Mouse (Mus musculus) intestine, postnatal 0 days (tissue): ENCODE results near the gene Hist1h2ba. TPM values are rescaled to one million over a fixed set of nuclear protein-coding genes. Genes with fewer than 3 reads are reported as not detected.

Source experiments
- ATAC-seq: fragments of 200-750 bp; cut with Nextera tagmentation; 2 replicates; pipeline ENCODE4 v1.8.0; 2017; ENCODE audit warnings: mild to moderate bottlenecking, moderate TSS enrichment, moderate library complexity
- H3K27ac ChIP-seq: fragments of 300-500 bp; sonication (generic); 2 replicates; pipeline ENCODE4 v1.5.1; 2014; ENCODE audit warnings: mild to moderate bottlenecking, low read depth, low read length, moderate library complexity
- H3K27me3 ChIP-seq: fragments of 300-500 bp; sonication (generic); replicated peaks from 2 replicates; pipeline ENCODE4 v1.6.1; 2014; ENCODE audit warnings: low read length, mixed read lengths; ENCODE audit not compliant: control insufficient read depth, insufficient read depth
- H3K36me3 ChIP-seq: fragments of 300-500 bp; sonication (generic); 2 replicates; pipeline ENCODE4 v1.6.1; 2014; ENCODE audit warnings: mild to moderate bottlenecking, moderate library complexity; ENCODE audit not compliant: control insufficient read depth, insufficient read depth
- H3K4me1 ChIP-seq: fragments of 300-500 bp; sonication (generic); replicated peaks from 2 replicates; pipeline ENCODE4 v1.6.1; 2014; ENCODE audit warnings: antibody characterized with exemption, low read length, mixed read lengths; ENCODE audit not compliant: control insufficient read depth, insufficient read depth
- H3K4me2 ChIP-seq: fragments of 300-500 bp; sonication (generic); replicated peaks from 2 replicates; pipeline ENCODE4 v1.6.1; 2014; ENCODE audit warnings: low read depth, mild to moderate bottlenecking, moderate library complexity
- H3K4me3 ChIP-seq: fragments of 300-500 bp; sonication (generic); 2 replicates; pipeline ENCODE4 v1.5.1; 2014; ENCODE audit warnings: low read depth, low read length
- H3K9ac ChIP-seq: fragments of 300-500 bp; sonication (generic); 2 replicates; pipeline ENCODE4 v1.6.1; 2014; ENCODE audit warnings: mild to moderate bottlenecking, low read depth, low read length
- H3K9me3 ChIP-seq: fragments of 300-500 bp; sonication (generic); 2 replicates; pipeline ENCODE4 v1.6.1; 2016; ENCODE audit warnings: mixed run types; ENCODE audit not compliant: control insufficient read depth
- CTCF ChIP-seq: sonication (generic); IDR thresholded peaks from 2 replicates; pipeline ENCODE4 v1.5.1; 2016; ENCODE audit warnings: low read depth, mild to moderate bottlenecking, control low read depth, antibody characterized with exemption, moderate library complexity
- WGBS: fragments of 180-500 bp; shearing (Covaris S2); extraction: QIAGEN DNeasy Blood & Tissue Kit; methylation state at CpG from one replicate; pipeline ENCODE4 v1.1.7; 2014; 5-methylcytosine and 5-hydroxymethylcytosine counted together
- polyA plus RNA-seq: library from polyadenylated mRNA; unstranded; fragments of >200 nt; fragmentation: Nextera tagmentation; extraction: Ambion mirVana; gene quantifications from 2 replicates; pipeline ENCODE4 v1.2.1, GENCODE M21; 2015

Gene Hist1h2ba
- polyA plus RNA-seq, 1 experiment from 2014 or later: not detected

- Histone ChIP-seq H3K36me3 (no peaks in the 10 kb centered on the region), H3K27ac (peak overlapping the region; percentile 92), H3K4me1 (peaks cover 11% of the 10 kb centered on the region; the same call in 1 of the 2 replicates), H3K27me3 (no peaks in the 10 kb centered on the region), H3K4me2 (peak overlapping the region; percentile 59), H3K9ac (peak overlapping the region; percentile 49), H3K9me3 (no peaks in the 10 kb centered on the region), H3K4me3 (peak overlapping the region; percentile 32)
- 12% methylated on average over 6 of the region's 6 CpGs for WGBS
- ATAC-seq: peak; percentile 88
- TF ChIP-seq CTCF: no peak
Observed at GRCm38 (mm10) chr13:23913791-23914306, 20.1 kb downstream of the Hist1h2ba start.

GRCm38 (mm10) chr13:23911335-23911734 lies 22.6 kb downstream of the Hist1h2ba start:
- H3K27ac ChIP-seq: no peak overlapping the region
- WGBS: 72% methylated on average over 5 of the region's 5 CpGs
- H3K4me1 ChIP-seq: peaks cover 11% of the 10 kb centered on the region; the same call in 1 of the 2 replicates
- peaks cover 4% of the 10 kb centered on the region; the same call in 1 of the 2 replicates for H3K36me3 ChIP-seq
- no peaks in the 10 kb centered on the region for H3K9me3 ChIP-seq
- H3K4me2 ChIP-seq: no peak overlapping the region
- no peak overlapping the region for H3K9ac ChIP-seq
- no peak for ATAC-seq
- H3K4me3 ChIP-seq: no peak overlapping the region
- H3K27me3 ChIP-seq: no peaks in the 10 kb centered on the region
- no peak for TF ChIP-seq CTCF

- Histone ChIP-seq H3K27me3 (no peaks in the 10 kb centered on the region), H3K4me2 (no peak overlapping the region), H3K4me1 (peaks cover 7% of the 10 kb centered on the region; the same call in 1 of the 2 replicates), H3K9ac (no peak overlapping the region), H3K9me3 (no peaks in the 10 kb centered on the region), H3K36me3 (peaks cover 4% of the 10 kb centered on the region; the same call in 1 of the 2 replicates), H3K27ac (no peak overlapping the region), H3K4me3 (no peak overlapping the region)
- no peak for ATAC-seq
- TF ChIP-seq CTCF: no peak
- WGBS: 84% methylated on average over 5 of the region's 5 CpGs
Observed at GRCm38 (mm10) chr13:23910121-23910520, 23.8 kb downstream of the Hist1h2ba start.

GRCm38 (mm10) chr13:23906906-23907305 lies 27.1 kb downstream of the Hist1h2ba start:
- Histone ChIP-seq H3K4me2 (no peak overlapping the region), H3K9ac (no peak overlapping the region), H3K9me3 (no peaks in the 10 kb centered on the region), H3K4me3 (no peak overlapping the region), H3K36me3 (peaks cover 18% of the 10 kb centered on the region; the same call in 1 of the 2 replicates), H3K27me3 (no peaks in the 10 kb centered on the region), H3K4me1 (peaks cover 7% of the 10 kb centered on the region; the same call in 1 of the 2 replicates), H3K27ac (no peak overlapping the region)
- TF ChIP-seq CTCF: no peak
- ATAC-seq: no peak
- WGBS: 87% methylated on average over 5 of the region's 5 CpGs

- no peak overlapping the region for H3K4me2 ChIP-seq
- H3K36me3 ChIP-seq: peaks cover 27% of the 10 kb centered on the region; the same call in 1 of the 2 replicates
- no peak overlapping the region for H3K27ac ChIP-seq
- no peak for TF ChIP-seq CTCF
- no peaks in the 10 kb centered on the region for H3K9me3 ChIP-seq
- 60% methylated on average over 6 of the region's 6 CpGs for WGBS
- ATAC-seq: no peak
- no peaks in the 10 kb centered on the region for H3K4me1 ChIP-seq
- no peak overlapping the region for H3K4me3 ChIP-seq
- H3K9ac ChIP-seq: no peak overlapping the region
- H3K27me3 ChIP-seq: no peaks in the 10 kb centered on the region
Observed at GRCm38 (mm10) chr13:23898242-23898641, 35.7 kb downstream of the Hist1h2ba start.

GRCm38 (mm10) chr13:23893269-23893593 lies 40.7 kb downstream of the Hist1h2ba start:
- H3K4me2 ChIP-seq: no peak overlapping the region
- H3K4me3 ChIP-seq: no peak overlapping the region
- WGBS: 63% methylated on average over 4 of the region's 4 CpGs
- no peaks in the 10 kb centered on the region for H3K9me3 ChIP-seq
- H3K4me1 ChIP-seq: no peaks in the 10 kb centered on the region
- no peak overlapping the region for H3K9ac ChIP-seq
- TF ChIP-seq CTCF: no peak
- no peaks in the 10 kb centered on the region for H3K27me3 ChIP-seq
- no peak overlapping the region for H3K27ac ChIP-seq
- ATAC-seq: no peak
- H3K36me3 ChIP-seq: 0 out of 2 replicates have a peak, but pooled peaks cover 5% of the 10 kb centered on the region
